Mouse (Mus musculus) myocyte (in vitro differentiated cells): ENCODE data around the gene Aldh3b1. TPM values are rescaled to one million over a fixed set of nuclear protein-coding genes. Genes with fewer than 3 reads are reported as not detected.

Experiments
- H3K27me3 ChIP-seq: one replicate; pipeline ENCODE4 v1.6.1; 2011; ENCODE audit not compliant: control insufficient read depth, insufficient read depth, insufficient read length
- H3K36me3 ChIP-seq: one replicate; pipeline ENCODE4 v1.6.1; 2011; ENCODE audit not compliant: control insufficient read depth, insufficient read depth
- H3K4me2 ChIP-seq: one replicate; pipeline ENCODE4 v1.6.1; 2011; ENCODE audit warnings: low read depth, control low read depth
- H3K4me3 ChIP-seq: one replicate; pipeline ENCODE4 v1.5.1; 2011; ENCODE audit warnings: mild to moderate bottlenecking, control low read depth, moderate library complexity
- H3K79me2 ChIP-seq: one replicate; pipeline ENCODE4 v1.6.1; 2011; ENCODE audit not compliant: control insufficient read depth, insufficient read depth
- H3ac ChIP-seq: one replicate; pipeline ENCODE4 v1.6.1; 2011; ENCODE audit not compliant: control insufficient read depth, insufficient read length
- CEBPB ChIP-seq: IDR thresholded peaks from 2 replicates; pipeline ENCODE4 v1.6.1; 2011; ENCODE audit warnings: mild to moderate bottlenecking, moderate library complexity; ENCODE audit not compliant: poor library complexity, insufficient read depth, severe bottlenecking
- E2F4 ChIP-seq: IDR thresholded peaks from one replicate; pipeline ENCODE4 v1.6.1; 2011; ENCODE audit warnings: mild to moderate bottlenecking, control low read depth, moderate library complexity; ENCODE audit not compliant: insufficient read depth
- MAX ChIP-seq: IDR thresholded peaks from one replicate; pipeline ENCODE4 v1.6.1; 2011; ENCODE audit warnings: low read depth, mild to moderate bottlenecking, control low read depth
- MYOD1 ChIP-seq, 3 experiments: IDR thresholded peaks; one replicate each; pipeline ENCODE4 v1.6.1; 2011; ENCODE audit warnings: control low read depth in 2 of 3, low read depth in 2 of 3, mild to moderate bottlenecking in 2 of 3, moderate library complexity in 1 of 3; ENCODE audit not compliant: insufficient read length in 2 of 3, control insufficient read depth in 1 of 3
- MYOG ChIP-seq, 3 experiments: IDR thresholded peaks; one replicate each; pipeline ENCODE4 v1.6.1; 2011; ENCODE audit warnings: control low read depth in 2 of 3, low read depth in 2 of 3, mild to moderate bottlenecking in 2 of 3; ENCODE audit not compliant: insufficient read length in 2 of 3, control insufficient read depth in 1 of 3, insufficient read depth in 1 of 3
- POLR2A ChIP-seq: IDR thresholded peaks from one replicate; pipeline ENCODE4 v1.6.1; 2011; ENCODE audit warnings: low read depth, mild to moderate bottlenecking, control low read depth, moderate library complexity; ENCODE audit not compliant: insufficient read length
- POLR2AphosphoS2 ChIP-seq: IDR thresholded peaks from one replicate; pipeline ENCODE4 v1.6.1; 2011; ENCODE audit warnings: low read depth, control low read depth; ENCODE audit not compliant: insufficient read length
- REST ChIP-seq: IDR thresholded peaks from one replicate; pipeline ENCODE4 v1.6.1; 2011; ENCODE audit warnings: mild to moderate bottlenecking, control low read depth, moderate library complexity; ENCODE audit not compliant: insufficient read depth, insufficient read length
- SRF ChIP-seq: IDR thresholded peaks from one replicate; pipeline ENCODE4 v1.6.1; 2011; ENCODE audit warnings: low read depth; ENCODE audit not compliant: control insufficient read depth, insufficient read length
- TCF12 ChIP-seq: IDR thresholded peaks from one replicate; pipeline ENCODE4 v1.6.1; 2011; ENCODE audit warnings: mild to moderate bottlenecking, control low read depth; ENCODE audit not compliant: poor library complexity, insufficient read depth, severe bottlenecking
- TCF3 ChIP-seq: IDR thresholded peaks from one replicate; pipeline ENCODE4 v1.6.1; 2011; ENCODE audit warnings: low read depth, control low read depth; ENCODE audit not compliant: insufficient read length
- USF1 ChIP-seq: IDR thresholded peaks from one replicate; pipeline ENCODE4 v1.6.1; 2011; ENCODE audit warnings: low read depth, mild to moderate bottlenecking, control low read depth, moderate library complexity
- polyA plus RNA-seq: library from polyadenylated mRNA; unstranded; fragments of >200 nt; fragmentation: generic; extraction: Trizol; gene quantifications from one replicate; pipeline ENCODE4 v1.2.1, GENCODE M21; 2012; ENCODE audit warnings: missing spikeins

Aldh3b1 gene
- polyA plus RNA-seq, 1 experiment: 51.8 TPM

DNA sequence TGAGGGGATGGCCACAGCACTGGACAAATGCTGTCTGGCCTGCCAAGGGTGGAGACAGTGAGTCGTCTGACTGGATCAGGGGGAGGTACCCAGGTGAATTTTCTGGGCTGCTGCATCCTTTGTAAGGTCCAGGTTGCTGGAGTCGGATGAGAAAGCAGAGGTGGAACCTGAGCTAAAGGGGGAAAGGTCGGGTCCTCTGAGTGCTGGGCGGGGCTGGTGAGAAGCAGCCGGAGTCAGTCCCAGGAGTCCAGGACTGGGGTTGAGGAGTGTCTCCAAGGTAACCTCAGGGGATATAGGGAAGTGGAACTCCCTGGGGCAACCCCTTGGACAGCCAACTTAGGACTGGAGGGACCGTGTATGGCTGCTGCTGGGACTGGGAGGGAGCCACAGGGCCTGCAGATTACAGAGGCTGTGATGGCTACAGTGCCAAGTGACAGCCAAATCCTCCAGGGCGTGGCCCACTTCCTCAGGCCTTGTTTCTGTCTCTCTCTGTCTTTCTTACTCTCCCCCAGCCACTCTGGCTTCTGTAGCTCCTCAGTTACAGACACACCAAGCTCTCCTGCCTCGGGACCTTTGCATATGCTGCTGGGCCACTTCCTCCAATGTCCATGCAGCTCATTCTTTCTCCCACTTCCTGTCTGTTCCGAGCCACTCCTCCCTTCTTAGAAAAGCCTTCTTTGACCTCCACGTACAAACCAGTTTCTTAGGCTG lies 6.8 kb downstream of the Aldh3b1 start:
- TF ChIP-seq POLR2AphosphoS2: no peak
- no peak for TF ChIP-seq MAX
- TF ChIP-seq USF1: no peak
- TF ChIP-seq MYOG (IDR thresholded peaks at IDR 0.05; ENCODE audit: control insufficient read depth in 1 of 3, insufficient read depth in 1 of 3, insufficient read length in 2 of 3, low read depth in 2 of 3): peak in 1 of 3 experiments; percentile 33
- TF ChIP-seq CEBPB: no peak
- TF ChIP-seq MYOD1 (IDR thresholded peaks at IDR 0.05; ENCODE audit: control insufficient read depth in 1 of 3, insufficient read length in 2 of 3, low read depth in 2 of 3): peak in 1 of 3 experiments; percentile 34
- TF ChIP-seq TCF12: no peak
- TF ChIP-seq SRF: no peak
- no peak for TF ChIP-seq POLR2A
- TF ChIP-seq TCF3: no peak
- TF ChIP-seq REST: no peak
- no peak for TF ChIP-seq E2F4
- H3ac ChIP-seq: no peak overlapping the region
- no peaks in the 10 kb centered on the region for H3K79me2 ChIP-seq
- H3K27me3 ChIP-seq: no peaks in the 10 kb centered on the region
- no peak overlapping the region for H3K4me3 ChIP-seq
- H3K36me3 ChIP-seq: no peaks in the 10 kb centered on the region
- peak overlapping the region; percentile 34 for H3K4me2 ChIP-seq

DNA sequence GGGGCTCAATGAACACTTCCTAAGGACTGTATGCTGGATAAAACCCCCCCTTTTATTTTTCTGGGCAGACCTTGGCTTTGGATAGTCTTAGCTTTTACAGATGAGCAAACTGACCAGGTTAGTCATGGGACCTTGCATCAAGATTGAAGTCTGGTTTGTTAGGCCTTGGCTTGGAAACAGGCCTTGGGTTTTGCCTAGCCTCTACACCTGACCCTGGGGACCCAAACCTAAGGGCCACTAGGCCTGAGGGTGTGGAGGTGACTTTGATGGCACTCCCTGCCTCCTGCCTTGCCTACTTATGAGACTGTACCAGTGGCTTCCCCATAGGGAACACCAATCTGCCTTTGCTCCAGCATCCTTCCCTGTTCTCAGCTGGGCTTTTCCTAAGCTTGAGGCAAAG lies 9.7 kb downstream of the Aldh3b1 start:
- H3K79me2 ChIP-seq: no peaks in the 10 kb centered on the region
- no peaks in the 10 kb centered on the region for H3K27me3 ChIP-seq
- H3K4me2 ChIP-seq: no peak overlapping the region
- no peak overlapping the region for H3ac ChIP-seq
- no peak overlapping the region for H3K4me3 ChIP-seq
- no peak for TF ChIP-seq TCF12
- TF ChIP-seq POLR2AphosphoS2: no peak
- TF ChIP-seq E2F4: no peak
- no peaks in the 10 kb centered on the region for H3K36me3 ChIP-seq

DNA sequence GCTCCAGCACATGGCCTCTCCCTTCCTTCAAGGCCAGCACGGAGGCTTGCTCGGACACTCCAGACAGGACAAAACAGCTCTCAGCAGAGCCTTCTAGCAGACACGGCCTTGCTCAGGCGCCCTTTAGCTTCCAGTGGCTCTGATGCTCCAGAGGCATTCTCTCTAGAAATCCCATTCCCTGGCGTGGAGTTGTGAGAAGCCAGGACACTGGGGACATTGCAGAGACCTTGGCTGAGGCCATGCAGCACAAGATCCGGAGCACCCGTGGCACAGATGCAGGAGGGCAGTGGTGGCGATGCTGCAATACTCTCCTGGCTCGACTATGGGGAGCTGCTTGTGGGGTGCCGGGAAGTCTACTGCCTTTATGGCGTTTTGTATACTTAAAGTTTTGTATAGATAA lies 12.9 kb downstream of the Aldh3b1 start:
- Histone ChIP-seq H3ac (no peak overlapping the region), H3K36me3 (no peaks in the 10 kb centered on the region)

DNA sequence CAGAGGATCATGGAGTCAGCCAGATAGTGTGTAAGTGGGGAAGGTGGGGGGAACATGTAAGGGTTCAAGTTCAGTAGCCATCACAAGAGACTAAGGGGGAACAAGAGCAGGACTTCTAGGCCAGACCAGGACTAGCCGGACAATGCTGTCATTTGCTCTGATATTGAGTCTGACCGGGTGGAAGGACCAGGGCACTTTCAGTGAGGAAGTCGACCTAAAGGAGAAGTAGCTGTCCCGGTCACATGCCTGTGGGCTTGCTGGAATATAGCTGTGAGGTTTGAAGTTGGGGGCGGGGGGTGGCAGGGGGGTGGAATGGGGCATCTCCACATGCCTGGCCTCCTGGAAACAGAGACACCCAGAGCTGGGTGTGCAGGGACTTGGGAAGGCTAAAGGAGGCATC lies 15.1 kb downstream of the Aldh3b1 start:
- no peak for TF ChIP-seq SRF
- TF ChIP-seq E2F4: no peak
- TF ChIP-seq REST: no peak
- no peak for TF ChIP-seq MYOG (IDR thresholded peaks at IDR 0.05; ENCODE audit: control insufficient read depth in 1 of 3, insufficient read depth in 1 of 3, insufficient read length in 2 of 3, low read depth in 2 of 3)
- no peak for TF ChIP-seq MYOD1 (IDR thresholded peaks at IDR 0.05; ENCODE audit: control insufficient read depth in 1 of 3, insufficient read length in 2 of 3, low read depth in 2 of 3)
- no peak for TF ChIP-seq TCF3
- no peak for TF ChIP-seq MAX
- TF ChIP-seq CEBPB: no peak
- TF ChIP-seq POLR2AphosphoS2: no peak
- TF ChIP-seq POLR2A: no peak
- TF ChIP-seq TCF12: no peak
- no peak for TF ChIP-seq USF1
- H3K4me3 ChIP-seq: no peak overlapping the region
- peaks cover 14% of the 10 kb centered on the region for H3K79me2 ChIP-seq
- H3K27me3 ChIP-seq: no peaks in the 10 kb centered on the region
- no peak overlapping the region for H3K4me2 ChIP-seq
- H3ac ChIP-seq: no peak overlapping the region
- H3K36me3 ChIP-seq: no peaks in the 10 kb centered on the region

More for the DNA sequence above, 12.9 kb downstream of the Aldh3b1 start:
- Histone ChIP-seq H3K4me3 (no peak overlapping the region), H3K79me2 (peaks cover 7% of the 10 kb centered on the region), H3K4me2 (no peak overlapping the region), H3K27me3 (no peaks in the 10 kb centered on the region)
- TF ChIP-seq SRF (no peak), USF1 (no peak)

GRCm38 (mm10) chr19:3913692-3914091 lies 15.9 kb downstream of the Aldh3b1 start:
- Histone ChIP-seq H3K4me2 (peak overlapping the region; percentile 73), H3K36me3 (no peaks in the 10 kb centered on the region), H3K4me3 (peak overlapping the region; percentile 52), H3K79me2 (peaks cover 14% of the 10 kb centered on the region), H3ac (peak overlapping the region; percentile 61), H3K27me3 (no peaks in the 10 kb centered on the region)
- no peak for TF ChIP-seq MAX
- TF ChIP-seq POLR2AphosphoS2: peak; percentile 23
- TF ChIP-seq POLR2A: peak; percentile 12
